In the genomic region with DNA sequence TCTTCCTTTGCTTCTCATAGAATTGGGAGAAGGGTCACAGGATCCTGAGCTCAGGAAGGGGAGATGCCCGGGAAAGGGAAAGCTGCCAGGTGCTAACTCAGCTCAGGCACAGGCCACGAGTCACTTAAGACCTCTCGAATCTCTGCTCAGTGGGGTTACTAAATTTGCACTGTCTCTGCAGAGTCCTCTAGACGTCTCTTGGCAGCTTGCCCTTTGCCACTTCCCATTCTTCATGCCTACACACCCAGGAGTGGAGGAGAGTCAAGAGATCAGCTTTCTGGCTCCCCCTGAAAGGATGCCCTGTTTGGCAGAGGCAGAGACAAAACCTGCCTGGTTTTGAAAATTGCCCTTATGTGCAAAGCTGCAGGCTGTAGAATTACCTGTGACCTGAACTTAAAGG, we compare ENCODE assay signal across 9 mouse cellular contexts. TPM values are rescaled to one million over a fixed set of nuclear protein-coding genes. Genes with fewer than 3 reads are reported as not detected.
DNase-seq lines count a peak whose midpoint lies in the region; ATAC-seq and TF ChIP-seq lines count a peak whose summit lies in the region.
"Had no signal": no experiment of that assay in that cellular context is flagged by ENCODE, and none has a peak within 500 bp of the region (broad histone marks: within the 10 kb centered on the region; RNA-seq: fewer than 3 reads in every experiment).

No protein-coding gene starts in this region.

- peak; percentile 19 to 41 for DNase-seq in cerebellum, postnatal 14 days
- no peak for DNase-seq in cerebellum, adult 11-12 months
- DNase-seq in gastrocnemius, postnatal 36 days, result peak; percentile 23 to 28
- peak; percentile 21 to 23 for DNase-seq in left cerebral cortex, adult 2 months (ENCODE audit: extremely low spot score in 1 of 2, low spot score in 2 of 2)
- no peak for DNase-seq in forebrain, embryonic 11.5 days (ENCODE audit: low spot score)

- intact Hi-C loops in gastrocnemius, postnatal 36 days (cut with DNase I), result no loop called here
- intact Hi-C loops in left cerebral cortex, adult 2 months (cut with DNase I), result no loop called here

- H3K27ac ChIP-seq in left cerebral cortex, adult 2 months, result no peak overlapping the region
- no peak overlapping the region for H3K27ac ChIP-seq in forebrain, embryonic 11.5 days (ENCODE audit: low read depth, low read length)
- H3K27ac ChIP-seq in forebrain, embryonic 12.5 days, result no peak overlapping the region

- peak; percentile 74 for ATAC-seq in CD4-positive, CD25-positive, alpha-beta regulatory T cell, adult 4 months
- ATAC-seq in neutrophil, adult 5-6 weeks (ENCODE audit: extremely low read depth, insufficient number of reproducible peaks, low FRiP score, poor library complexity, severe bottlenecking), result peak; percentile 51
- ATAC-seq in forebrain, embryonic 11.5 days (replicated peaks; ENCODE audit: low FRiP score), result no peak
- no peak for ATAC-seq in forebrain, embryonic 12.5 days (ENCODE audit: low FRiP score)

- H3K4me1 ChIP-seq in forebrain, embryonic 11.5 days (replicated peaks; ENCODE audit: control insufficient read depth, insufficient read depth, low read length), result no peaks in the 10 kb centered on the region
- no peaks in the 10 kb centered on the region for H3K4me1 ChIP-seq in forebrain, embryonic 12.5 days

- no peaks in the 10 kb centered on the region for H3K36me3 ChIP-seq in forebrain, embryonic 11.5 days (ENCODE audit: control insufficient read depth, insufficient read depth, low read length)
- no peaks in the 10 kb centered on the region for H3K36me3 ChIP-seq in forebrain, embryonic 12.5 days (replicated peaks)

- no peak overlapping the region for H3K4me3 ChIP-seq in left cerebral cortex, adult 2 months
- no peak overlapping the region for H3K4me3 ChIP-seq in forebrain, embryonic 11.5 days (ENCODE audit: low read depth, low read length)
- H3K4me3 ChIP-seq in forebrain, embryonic 12.5 days (replicated peaks), result no peak overlapping the region

- H3K4me2 ChIP-seq in forebrain, embryonic 11.5 days (ENCODE audit: low read depth, low read length, severe bottlenecking), result no peak overlapping the region
- no peak overlapping the region for H3K4me2 ChIP-seq in forebrain, embryonic 12.5 days

- H3K27me3 ChIP-seq in forebrain, embryonic 11.5 days (ENCODE audit: control insufficient read depth, insufficient read depth, low read length), result no peaks in the 10 kb centered on the region
- H3K27me3 ChIP-seq in forebrain, embryonic 12.5 days, result no peaks in the 10 kb centered on the region
- H3K27me3 ChIP-seq: CH12.LX had no signal

- no peak overlapping the region for H3K9ac ChIP-seq in forebrain, embryonic 11.5 days (ENCODE audit: low read length)
- H3K9ac ChIP-seq in forebrain, embryonic 12.5 days, result no peak overlapping the region

- 69% methylated on average over 4 of the region's 4 CpGs for WGBS in forebrain, embryonic 11.5 days
- 66% methylated on average over 4 of the region's 4 CpGs for WGBS in forebrain, embryonic 12.5 days

- no peak for TF ChIP-seq CTCF in left cerebral cortex, adult 2 months (IDR thresholded peaks at IDR 0.05)

- no peaks in the 10 kb centered on the region for H3K9me3 ChIP-seq in forebrain, embryonic 11.5 days (ENCODE audit: control insufficient read depth, low read length)
- no peaks in the 10 kb centered on the region for H3K9me3 ChIP-seq in forebrain, embryonic 12.5 days

RNA-seq across cellular contexts. Expression of a gene that starts 17.4 kb away (rescaled TPM):
- polyA plus RNA-seq in CD4-positive, CD25-positive, alpha-beta regulatory T cell, adult 4 months (2017; shearing (Covaris generic)), result 10 to 100 TPM; 12.1 to 15.4 TPM
- 1 to 10 TPM; 4.2 to 5.5 TPM for total RNA-seq in gastrocnemius, postnatal 36 days (2021)
- 10 to 100 TPM; 52.0 to 56.5 TPM for total RNA-seq in left cerebral cortex, adult 2 months (2021)
- 45.4 TPM in 2 replicates for total RNA-seq in neutrophil, adult 5-6 weeks (2017)
- 17.2 and 17.6 TPM in 2 replicates for polyA plus RNA-seq in forebrain, embryonic 11.5 days (2014; fragmentation: Nextera tagmentation; extraction: Ambion mirVana)
- 23.4 and 25.0 TPM in 2 replicates for polyA plus RNA-seq in forebrain, embryonic 12.5 days (2016; fragmentation: Nextera tagmentation; extraction: Ambion mirVana)

Comparison
In these comparisons a context has a peak if more than half of its experiments do, and no peak if none do; other contexts are left out.
1. DNase-seq: peak in cerebellum, postnatal 14 days (2 of 2), gastrocnemius, postnatal 36 days (2 of 2) and left cerebral cortex, adult 2 months (2 of 2); none in cerebellum, adult 11-12 months (single experiment) and forebrain, embryonic 11.5 days (single experiment).
2. ATAC-seq: peak in CD4-positive, CD25-positive, alpha-beta regulatory T cell, adult 4 months (single experiment) and neutrophil, adult 5-6 weeks (single experiment); none in forebrain, embryonic 11.5 days (single experiment) and forebrain, embryonic 12.5 days (single experiment).